Mouse (Mus musculus) embryonic facial prominence, embryonic 11.5 days (tissue): ENCODE data around the gene Cntnap2. TPM values are rescaled to one million over a fixed set of nuclear protein-coding genes. Genes with fewer than 3 reads are reported as not detected.

Experiments
- ATAC-seq: fragments of 200-750 bp; cut with Nextera tagmentation; replicated peaks from 2 replicates; pipeline ENCODE4 v1.8.0; 2017; ENCODE audit warnings: low read depth; ENCODE audit not compliant: insufficient number of reproducible peaks, low FRiP score, low TSS enrichment
- DNase-seq: peaks from one replicate; pipeline ENCODE4 v3.0.0-alpha.2; 2015; ENCODE audit warnings: low spot score
- H3K27ac ChIP-seq: fragments of 300-500 bp; sonication (generic); replicated peaks from 2 replicates; pipeline ENCODE4 v1.5.1; 2014; ENCODE audit warnings: mild to moderate bottlenecking, low read depth, low read length, control low read depth
- H3K27me3 ChIP-seq: fragments of 300-500 bp; sonication (generic); 2 replicates; pipeline ENCODE4 v1.6.1; 2014; ENCODE audit warnings: mild to moderate bottlenecking, low read length, moderate library complexity, mixed read lengths; ENCODE audit not compliant: control insufficient read depth, insufficient read depth
- H3K36me3 ChIP-seq: fragments of 300-500 bp; sonication (generic); replicated peaks from 2 replicates; pipeline ENCODE4 v1.6.1; 2014; ENCODE audit warnings: low read depth, mild to moderate bottlenecking, low read length, moderate library complexity, mixed read lengths; ENCODE audit not compliant: control insufficient read depth, insufficient read depth
- H3K4me1 ChIP-seq: fragments of 300-500 bp; sonication (generic); 2 replicates; pipeline ENCODE4 v1.6.1; 2014; ENCODE audit warnings: low read length, mixed read lengths; ENCODE audit not compliant: control insufficient read depth, insufficient read depth
- H3K4me2 ChIP-seq: fragments of 300-500 bp; sonication (generic); 2 replicates; pipeline ENCODE4 v1.6.1; 2014; ENCODE audit warnings: low read depth, mild to moderate bottlenecking, control low read depth, low read length, moderate library complexity
- H3K4me3 ChIP-seq: fragments of 300-500 bp; sonication (generic); 2 replicates; pipeline ENCODE4 v1.5.1; 2014; ENCODE audit warnings: low read depth, low read length, control low read depth
- H3K9ac ChIP-seq: fragments of 300-500 bp; sonication (generic); replicated peaks from 2 replicates; pipeline ENCODE4 v1.6.1; 2014; ENCODE audit warnings: mild to moderate bottlenecking, control low read depth, low read length
- H3K9me3 ChIP-seq: fragments of 300-500 bp; sonication (generic); replicated peaks from 2 replicates; pipeline ENCODE4 v1.6.1; 2016; ENCODE audit warnings: mild to moderate bottlenecking, low read length, inconsistent platforms, mixed read lengths; ENCODE audit not compliant: control insufficient read depth
- WGBS: fragments of 180-500 bp; shearing (Covaris S2); extraction: QIAGEN DNeasy Blood & Tissue Kit; methylation state at CpG from one replicate; pipeline ENCODE4 v1.1.7; 2014; 5-methylcytosine and 5-hydroxymethylcytosine counted together
- polyA plus RNA-seq: library from polyadenylated mRNA; unstranded; fragments of >200 nt; fragmentation: Nextera tagmentation; extraction: Ambion mirVana; gene quantifications from 2 replicates; pipeline ENCODE4 v1.2.1, GENCODE M21; 2014

Gene Cntnap2
- polyA plus RNA-seq, 1 experiment from 2014 or later, result 6.7 TPM

- no peak overlapping the region for H3K27ac ChIP-seq
- ATAC-seq, result no peak
- H3K9ac ChIP-seq, result no peak overlapping the region
- 87% methylated on average over 2 of the region's 2 CpGs for WGBS
- H3K36me3 ChIP-seq, result no peaks in the 10 kb centered on the region
- no peak for DNase-seq
- no peaks in the 10 kb centered on the region for H3K9me3 ChIP-seq
- H3K4me3 ChIP-seq, result no peak overlapping the region
- H3K27me3 ChIP-seq, result no peaks in the 10 kb centered on the region
- H3K4me1 ChIP-seq, result no peaks in the 10 kb centered on the region
- H3K4me2 ChIP-seq, result no peak overlapping the region
Measured at GRCm38 (mm10) chr6:46972640-46973039, 1913.5 kb downstream of the Cntnap2 start.

GRCm38 (mm10) chr6:46996010-46996602 is 1936.9 kb downstream of the Cntnap2 start:
- no peak for DNase-seq
- H3K27ac ChIP-seq, result no peak overlapping the region
- H3K9me3 ChIP-seq, result no peaks in the 10 kb centered on the region
- H3K4me2 ChIP-seq, result no peak overlapping the region
- H3K27me3 ChIP-seq, result no peaks in the 10 kb centered on the region
- no peaks in the 10 kb centered on the region for H3K36me3 ChIP-seq
- WGBS, result 88% methylated on average over 6 of the region's 6 CpGs
- H3K4me1 ChIP-seq, result no peaks in the 10 kb centered on the region
- no peak for ATAC-seq
- H3K4me3 ChIP-seq, result no peak overlapping the region
- H3K9ac ChIP-seq, result no peak overlapping the region

GRCm38 (mm10) chr6:47004430-47004829 is 1945.3 kb downstream of the Cntnap2 start:
- 79% methylated on average over 3 of the region's 3 CpGs for WGBS
- ATAC-seq, result no peak

GRCm38 (mm10) chr6:47012933-47013332 is 1953.8 kb downstream of the Cntnap2 start:
- no peaks in the 10 kb centered on the region for H3K27me3 ChIP-seq
- no peaks in the 10 kb centered on the region for H3K9me3 ChIP-seq
- H3K4me3 ChIP-seq, result no peak overlapping the region
- H3K9ac ChIP-seq, result no peak overlapping the region
- ATAC-seq (no peak), DNase-seq (no peak)
- 91% methylated on average over 4 of the region's 4 CpGs for WGBS
- no peak overlapping the region for H3K27ac ChIP-seq
- H3K4me2 ChIP-seq, result no peak overlapping the region
- no peaks in the 10 kb centered on the region for H3K36me3 ChIP-seq
- H3K4me1 ChIP-seq, result no peaks in the 10 kb centered on the region

More at GRCm38 (mm10) chr6:47004430-47004829, 1945.3 kb downstream of the Cntnap2 start:
- no peaks in the 10 kb centered on the region for H3K9me3 ChIP-seq
- H3K36me3 ChIP-seq, result no peaks in the 10 kb centered on the region
- no peak overlapping the region for H3K9ac ChIP-seq
- DNase-seq, result no peak
- no peak overlapping the region for H3K27ac ChIP-seq
- H3K27me3 ChIP-seq, result no peaks in the 10 kb centered on the region
- H3K4me1 ChIP-seq, result no peaks in the 10 kb centered on the region
- H3K4me3 ChIP-seq, result no peak overlapping the region
- H3K4me2 ChIP-seq, result no peak overlapping the region

- Histone ChIP-seq H3K9me3 (no peaks in the 10 kb centered on the region), H3K4me3 (no peak overlapping the region), H3K4me1 (no peaks in the 10 kb centered on the region), H3K9ac (no peak overlapping the region), H3K4me2 (no peak overlapping the region), H3K27ac (no peak overlapping the region), H3K36me3 (no peaks in the 10 kb centered on the region), H3K27me3 (no peaks in the 10 kb centered on the region)
- 4% methylated on average over 4 of the region's 4 CpGs for WGBS
- DNase-seq, result peak; percentile 94
- ATAC-seq, result peak; percentile 89
Measured at GRCm38 (mm10) chr6:47013535-47013934, 1954.4 kb downstream of the Cntnap2 start.

- Histone ChIP-seq H3K9ac (no peak overlapping the region), H3K9me3 (no peaks in the 10 kb centered on the region), H3K4me2 (no peak overlapping the region), H3K27me3 (no peaks in the 10 kb centered on the region), H3K36me3 (no peaks in the 10 kb centered on the region), H3K4me1 (no peaks in the 10 kb centered on the region), H3K4me3 (no peak overlapping the region), H3K27ac (no peak overlapping the region)
- 67% methylated on average over 1 of the region's 1 CpGs for WGBS
- ATAC-seq (no peak), DNase-seq (no peak)
Measured at GRCm38 (mm10) chr6:47014886-47015586, 1955.9 kb downstream of the Cntnap2 start.

GRCm38 (mm10) chr6:47026064-47026686 is 1967.0 kb downstream of the Cntnap2 start:
- no peaks in the 10 kb centered on the region for H3K27me3 ChIP-seq
- no peaks in the 10 kb centered on the region for H3K9me3 ChIP-seq
- no peaks in the 10 kb centered on the region for H3K4me1 ChIP-seq
- WGBS, result 75% methylated on average over 4 of the region's 4 CpGs
- H3K27ac ChIP-seq, result no peak overlapping the region
- no peak for ATAC-seq
- no peak for DNase-seq
- H3K4me2 ChIP-seq, result no peak overlapping the region
- no peaks in the 10 kb centered on the region for H3K36me3 ChIP-seq
- no peak overlapping the region for H3K9ac ChIP-seq
- no peak overlapping the region for H3K4me3 ChIP-seq

GRCm38 (mm10) chr6:47031362-47031761 is 1972.2 kb downstream of the Cntnap2 start:
- H3K4me2 ChIP-seq, result no peak overlapping the region
- H3K4me1 ChIP-seq, result no peaks in the 10 kb centered on the region
- no peak for ATAC-seq
- 77% methylated on average over 2 of the region's 2 CpGs for WGBS
- no peaks in the 10 kb centered on the region for H3K9me3 ChIP-seq
- DNase-seq, result no peak
- H3K36me3 ChIP-seq, result no peaks in the 10 kb centered on the region
- H3K9ac ChIP-seq, result no peak overlapping the region
- H3K27me3 ChIP-seq, result no peaks in the 10 kb centered on the region
- H3K4me3 ChIP-seq, result no peak overlapping the region
- H3K27ac ChIP-seq, result no peak overlapping the region
